Comparison of ENCODE assay signal across 1 mouse cellular context in genomic region chr11:61760518-61760917, GRCm38 (mm10).
TF ChIP-seq lines count a peak whose summit lies in the region.

No protein-coding gene starts in this region.

TF ChIP-seq in MEL, 35 proteins besides CTCF, POLR2A, EP300 and RAD21 (continued from another document):
- TF ChIP-seq RCOR1 (IDR thresholded peaks at IDR 0.05; ENCODE audit: low read depth, low read length) (no peak), KAT2A (conservative IDR thresholded peaks at IDR 0.05; ENCODE audit: low read depth, low read length) (no peak), CHD1 (IDR thresholded peaks at IDR 0.05; ENCODE audit: low read depth, low read length) (no peak), POLR2AphosphoS5 (IDR thresholded peaks at IDR 0.05; ENCODE audit: borderline replicate concordance, low read depth, low read length) (no peak), TAL1 (IDR thresholded peaks at IDR 0.05; ENCODE audit: low read length) (no peak), NRF1 (IDR thresholded peaks at IDR 0.05; ENCODE audit: insufficient read depth, low read depth, low read length, poor library complexity, severe bottlenecking) (no peak), ZKSCAN1 (IDR thresholded peaks at IDR 0.05; ENCODE audit: low read depth, low read length) (no peak)
